Mouse (Mus musculus) lung, postnatal 0 days (tissue): ENCODE data around the gene Snx3. TPM values are rescaled to one million over a fixed set of nuclear protein-coding genes. Genes with fewer than 3 reads are reported as not detected.

Experiments used
- ATAC-seq: fragments of 200-750 bp; cut with Nextera tagmentation; 2 replicates; pipeline ENCODE4 v1.8.0; 2017; ENCODE audit warnings: moderate library complexity
- DNase-seq: peaks from one replicate; pipeline ENCODE4 v3.0.0-alpha.2; 2016; ENCODE audit warnings: low spot score
- H3K27ac ChIP-seq: fragments of 300-500 bp; sonication (generic); 2 replicates; pipeline ENCODE4 v1.5.1; 2014; ENCODE audit warnings: antibody characterized with exemption, mild to moderate bottlenecking, low read length, mixed read lengths
- H3K27me3 ChIP-seq: fragments of 300-500 bp; sonication (generic); replicated peaks from 2 replicates; pipeline ENCODE4 v1.6.1; 2014; ENCODE audit warnings: low read length, mixed read lengths; ENCODE audit not compliant: insufficient read depth
- H3K36me3 ChIP-seq: fragments of 300-500 bp; sonication (generic); 2 replicates; pipeline ENCODE4 v1.6.1; 2014; ENCODE audit warnings: low read length, mixed read lengths; ENCODE audit not compliant: insufficient read depth
- H3K4me1 ChIP-seq: fragments of 300-500 bp; sonication (generic); 2 replicates; pipeline ENCODE4 v1.6.1; 2014; ENCODE audit warnings: antibody characterized with exemption, low read depth, low read length, mixed read lengths; ENCODE audit not compliant: insufficient read depth
- H3K4me2 ChIP-seq: fragments of 300-500 bp; sonication (generic); replicated peaks from 2 replicates; pipeline ENCODE4 v1.6.1; 2014; ENCODE audit warnings: low read depth, mild to moderate bottlenecking, low read length, moderate library complexity, mixed read lengths
- H3K4me3 ChIP-seq: fragments of 300-500 bp; sonication (generic); 2 replicates; pipeline ENCODE4 v1.5.1; 2014; ENCODE audit warnings: low read depth, low read length
- H3K9ac ChIP-seq: fragments of 300-500 bp; sonication (generic); replicated peaks from 2 replicates; pipeline ENCODE4 v1.6.1; 2014; ENCODE audit warnings: low read depth, mild to moderate bottlenecking
- H3K9me3 ChIP-seq: fragments of 300-500 bp; sonication (generic); 2 replicates; pipeline ENCODE4 v1.6.1; 2016; ENCODE audit warnings: low read length, mixed read lengths
- CTCF ChIP-seq: IDR thresholded peaks from 2 replicates; pipeline ENCODE4 v1.5.1; 2016; ENCODE audit warnings: antibody characterized with exemption, mild to moderate bottlenecking
- EP300 ChIP-seq: IDR thresholded peaks from 2 replicates; pipeline ENCODE4 v1.6.1; 2016; ENCODE audit warnings: antibody characterized with exemption, mild to moderate bottlenecking, control low read depth
- WGBS: fragments of 180-500 bp; shearing (Covaris S2); extraction: QIAGEN DNeasy Blood & Tissue Kit; methylation state at CpG from one replicate; pipeline ENCODE4 v1.1.7; 2014; 5-methylcytosine and 5-hydroxymethylcytosine counted together
- polyA plus RNA-seq: library from polyadenylated mRNA; unstranded; fragments of >200 nt; fragmentation: Nextera tagmentation; extraction: Ambion mirVana; gene quantifications from 2 replicates; pipeline ENCODE4 v1.2.1, GENCODE M21; 2015

The Snx3 gene
- polyA plus RNA-seq, 1 experiment from 2014 or later, result 317 TPM

- Histone ChIP-seq H3K27me3 (no peaks in the 10 kb centered on the region), H3K27ac (peak overlapping the region; percentile 99), H3K36me3 (no peaks in the 10 kb centered on the region), H3K4me2 (peak overlapping the region; percentile 50), H3K4me3 (peak overlapping the region; percentile 97), H3K9me3 (no peaks in the 10 kb centered on the region), H3K4me1 (no peaks in the 10 kb centered on the region; the same call in 1 of the 2 replicates), H3K9ac (peak overlapping the region; percentile 88)
- ATAC-seq (peak; percentile 34), DNase-seq (peak; percentile 79)
- 1% methylated on average over 51 of the region's 55 CpGs for WGBS
- no peak for TF ChIP-seq CTCF
- TF ChIP-seq EP300, result no peak
Measured at GRCm38 (mm10) chr10:42502349-42503111, 700 bp downstream of the Snx3 start.

- no peak for TF ChIP-seq EP300
- peak; percentile 26 for TF ChIP-seq CTCF
- Histone ChIP-seq H3K9ac (no peak overlapping the region), H3K36me3 (no peaks in the 10 kb centered on the region), H3K27ac (no peak overlapping the region), H3K9me3 (no peaks in the 10 kb centered on the region), H3K27me3 (no peaks in the 10 kb centered on the region), H3K4me3 (no peak overlapping the region), H3K4me2 (no peak overlapping the region), H3K4me1 (no peaks in the 10 kb centered on the region; the same call in 1 of the 2 replicates)
- DNase-seq, result peak; percentile 29
- no peak for ATAC-seq
- whole genome bisulfite sequencing, result 64% methylated on average over 10 of the region's 10 CpGs
Measured at GRCm38 (mm10) chr10:42504096-42504710, 2.4 kb downstream of the Snx3 start.

GRCm38 (mm10) chr10:42510141-42510540 lies 8.3 kb downstream of the Snx3 start:
- H3K9me3 ChIP-seq, result no peaks in the 10 kb centered on the region

GRCm38 (mm10) chr10:42511184-42512135 lies 9.6 kb downstream of the Snx3 start:
- no peak overlapping the region for H3K27ac ChIP-seq
- no peak for ATAC-seq
- DNase-seq, result no peak
- no peak overlapping the region for H3K9ac ChIP-seq
- H3K27me3 ChIP-seq, result no peaks in the 10 kb centered on the region
- no peaks in the 10 kb centered on the region for H3K36me3 ChIP-seq
- TF ChIP-seq CTCF (no peak), EP300 (no peak)
- WGBS, result 89% methylated on average over 6 of the region's 6 CpGs
- no peaks in the 10 kb centered on the region for H3K9me3 ChIP-seq
- H3K4me3 ChIP-seq, result no peak overlapping the region
- no peaks in the 10 kb centered on the region; the same call in 1 of the 2 replicates for H3K4me1 ChIP-seq
- no peak overlapping the region for H3K4me2 ChIP-seq

More at GRCm38 (mm10) chr10:42510141-42510540, 8.3 kb downstream of the Snx3 start:
- TF ChIP-seq EP300 (no peak), CTCF (no peak)
- no peak overlapping the region for H3K27ac ChIP-seq
- ATAC-seq (no peak), DNase-seq (no peak)
- WGBS, result 79% methylated on average over 6 of the region's 6 CpGs
- H3K4me2 ChIP-seq, result no peak overlapping the region
- H3K9ac ChIP-seq, result no peak overlapping the region
- no peak overlapping the region for H3K4me3 ChIP-seq
- H3K4me1 ChIP-seq, result no peaks in the 10 kb centered on the region; the same call in 1 of the 2 replicates
- H3K36me3 ChIP-seq, result no peaks in the 10 kb centered on the region
- H3K27me3 ChIP-seq, result no peaks in the 10 kb centered on the region

GRCm38 (mm10) chr10:42514125-42514524 lies 12.3 kb downstream of the Snx3 start:
- Histone ChIP-seq H3K27ac (no peak overlapping the region), H3K4me1 (no peaks in the 10 kb centered on the region), H3K4me3 (no peak overlapping the region), H3K27me3 (no peaks in the 10 kb centered on the region), H3K9ac (no peak overlapping the region), H3K36me3 (no peaks in the 10 kb centered on the region), H3K9me3 (no peaks in the 10 kb centered on the region), H3K4me2 (no peak overlapping the region)
- ATAC-seq (no peak), DNase-seq (no peak)
- TF ChIP-seq CTCF, result peak; percentile 36; the same call in 1 of the 2 replicates
- no peak for TF ChIP-seq EP300

GRCm38 (mm10) chr10:42518363-42518762 lies 16.5 kb downstream of the Snx3 start:
- TF ChIP-seq EP300 (no peak), CTCF (no peak)
- no peak for ATAC-seq

More at GRCm38 (mm10) chr10:42518363-42518762, 16.5 kb downstream of the Snx3 start:
- Histone ChIP-seq H3K27me3 (no peaks in the 10 kb centered on the region), H3K4me1 (no peaks in the 10 kb centered on the region), H3K4me3 (no peak overlapping the region), H3K9me3 (no peaks in the 10 kb centered on the region), H3K9ac (no peak overlapping the region), H3K4me2 (no peak overlapping the region), H3K36me3 (no peaks in the 10 kb centered on the region), H3K27ac (no peak overlapping the region)
- 68% methylated on average over 8 of the region's 8 CpGs for WGBS
- no peak for DNase-seq
